8 mouse cellular contexts compared by ENCODE assay signal in genomic region chr5:35313231-35313821, GRCm38 (mm10). TPM values are rescaled to one million over a fixed set of nuclear protein-coding genes. Genes with fewer than 3 reads are reported as not detected.
DNase-seq lines count a peak whose midpoint lies in the region; ATAC-seq lines count a peak whose summit lies in the region.

No protein-coding gene starts in this region.

- 0 out of 2 replicates have a peak overlapping the region, but pooled peaks have one; percentile 19 for H3K4me3 ChIP-seq in liver, embryonic 11.5 days (ENCODE audit: low read depth, low read length)
- peak overlapping the region; percentile 34 for H3K4me3 ChIP-seq in hindbrain, embryonic 13.5 days

- H3K27ac ChIP-seq in liver, embryonic 11.5 days (ENCODE audit: low read depth, low read length), result no peak overlapping the region
- H3K27ac ChIP-seq in hindbrain, embryonic 13.5 days, result peak overlapping the region; percentile 52; the same call in 1 of the 2 replicates

- no peak overlapping the region for H3K9ac ChIP-seq in liver, embryonic 11.5 days (ENCODE audit: low read depth, low read length)
- peak overlapping the region; percentile 66 for H3K9ac ChIP-seq in hindbrain, embryonic 13.5 days

- intact Hi-C loops in left cerebral cortex, postnatal 36 days (cut with DNase I), result no loop called here

- H3K36me3 ChIP-seq in liver, embryonic 11.5 days (ENCODE audit: control insufficient read depth, insufficient read depth, low read length), result no peaks in the 10 kb centered on the region
- H3K36me3 ChIP-seq in hindbrain, embryonic 13.5 days, result no peaks in the 10 kb centered on the region

- ATAC-seq in liver, embryonic 11.5 days (replicated peaks; ENCODE audit: low FRiP score), result no peak
- ATAC-seq in hindbrain, embryonic 13.5 days (ENCODE audit: low FRiP score), result peak; percentile 52

- H3K4me1 ChIP-seq in liver, embryonic 11.5 days (replicated peaks; ENCODE audit: control insufficient read depth, insufficient read depth, low read length), result no peaks in the 10 kb centered on the region
- peaks cover 28% of the 10 kb centered on the region for H3K4me1 ChIP-seq in hindbrain, embryonic 13.5 days (replicated peaks)

- H3K4me2 ChIP-seq in liver, embryonic 11.5 days, result peak overlapping the region; percentile 32; the same call in 1 of the 2 replicates
- peak overlapping the region; percentile 61 for H3K4me2 ChIP-seq in hindbrain, embryonic 13.5 days

- peaks cover 33% of the 10 kb centered on the region for H3K27me3 ChIP-seq in liver, embryonic 11.5 days (replicated peaks; ENCODE audit: control insufficient read depth, insufficient read depth, low read length)
- H3K27me3 ChIP-seq in hindbrain, embryonic 13.5 days, result peaks cover 22% of the 10 kb centered on the region; the same call in 1 of the 2 replicates

- WGBS in liver, embryonic 11.5 days, result 2% methylated on average over 21 of the region's 21 CpGs
- WGBS in hindbrain, embryonic 13.5 days, result under 1% methylated on average over 21 of the region's 21 CpGs

- no peaks in the 10 kb centered on the region for H3K9me3 ChIP-seq in liver, embryonic 11.5 days (ENCODE audit: control insufficient read depth, low read length)
- H3K9me3 ChIP-seq in hindbrain, embryonic 13.5 days, result no peaks in the 10 kb centered on the region

- DNase-seq in liver, embryonic 11.5 days (ENCODE audit: low spot score), result peak; percentile 34
- no peak for DNase-seq in liver
- peak; percentile 49 to 53 for DNase-seq in cerebellum, postnatal 10 days
- DNase-seq in left cerebral cortex, postnatal 36 days (ENCODE audit: low spot score in 2 of 2), result peak; percentile 64 to 74
- DNase-seq in retina, adult 2 months (ENCODE audit: low read depth, low spot score), result peak; percentile 30
- no peak for DNase-seq in thymus, postnatal 10 days (ENCODE audit: low spot score in 2 of 2)
- DNase-seq in adrenal gland, postnatal 14 days, result no peak

RNA-seq across cellular contexts. Expression of gene Adra2c, which starts 35.2 kb away (rescaled TPM):
- 0.05 TPM in 1 of 2 replicates, not detected in the other for polyA plus RNA-seq in liver, embryonic 11.5 days (2014; fragmentation: Nextera tagmentation; extraction: Ambion mirVana)
- 0.21 and 0.36 TPM in 2 replicates for polyA plus RNA-seq in hindbrain, embryonic 13.5 days (2015; fragmentation: Nextera tagmentation; extraction: Ambion mirVana)
- total RNA-seq in left cerebral cortex, postnatal 36 days (2021), result 10 to 100 TPM; 22.9 to 24.1 TPM
- total RNA-seq in adrenal gland, postnatal 14 days (2021), result 0.30 and 0.83 TPM in 2 replicates

Comparison
In these comparisons a context has a peak if more than half of its experiments do, and no peak if none do; other contexts are left out.
1. DNase-seq: peak in liver, embryonic 11.5 days (single experiment), cerebellum, postnatal 10 days (2 of 2), left cerebral cortex, postnatal 36 days (2 of 2) and retina, adult 2 months (single experiment); none in liver (single experiment), thymus, postnatal 10 days (0 of 2) and adrenal gland, postnatal 14 days (single experiment).
2. RNA of gene Adra2c, which starts 35.2 kb away (total RNA-seq): 22.9 to 24.1 TPM in left cerebral cortex, postnatal 36 days; 0.30 to 0.83 TPM in adrenal gland, postnatal 14 days; every median in the first group is over 10 times any median in the second.